Mouse (Mus musculus) adrenal gland, postnatal 4 days (tissue): ENCODE results near the gene Gm20696. TPM values are rescaled to one million over a fixed set of nuclear protein-coding genes. Genes with fewer than 3 reads are reported as not detected.

Source experiments
- DNase-seq, 2 experiments: peaks; one replicate each; pipeline ENCODE4 v3.0.0; 2021 to 2022; ENCODE audit warnings: low spot score in 2 of 2, mixed read lengths in 2 of 2
- total RNA-seq, 2 experiments: library from RNA; stranded (reverse); gene quantifications; 2 replicates each; pipeline ENCODE4 v1.2.3; 2021

Gm20696 gene
- total RNA-seq, 2 experiments from 2014 or later, result 6.2 to 6.8 TPM

DNA sequence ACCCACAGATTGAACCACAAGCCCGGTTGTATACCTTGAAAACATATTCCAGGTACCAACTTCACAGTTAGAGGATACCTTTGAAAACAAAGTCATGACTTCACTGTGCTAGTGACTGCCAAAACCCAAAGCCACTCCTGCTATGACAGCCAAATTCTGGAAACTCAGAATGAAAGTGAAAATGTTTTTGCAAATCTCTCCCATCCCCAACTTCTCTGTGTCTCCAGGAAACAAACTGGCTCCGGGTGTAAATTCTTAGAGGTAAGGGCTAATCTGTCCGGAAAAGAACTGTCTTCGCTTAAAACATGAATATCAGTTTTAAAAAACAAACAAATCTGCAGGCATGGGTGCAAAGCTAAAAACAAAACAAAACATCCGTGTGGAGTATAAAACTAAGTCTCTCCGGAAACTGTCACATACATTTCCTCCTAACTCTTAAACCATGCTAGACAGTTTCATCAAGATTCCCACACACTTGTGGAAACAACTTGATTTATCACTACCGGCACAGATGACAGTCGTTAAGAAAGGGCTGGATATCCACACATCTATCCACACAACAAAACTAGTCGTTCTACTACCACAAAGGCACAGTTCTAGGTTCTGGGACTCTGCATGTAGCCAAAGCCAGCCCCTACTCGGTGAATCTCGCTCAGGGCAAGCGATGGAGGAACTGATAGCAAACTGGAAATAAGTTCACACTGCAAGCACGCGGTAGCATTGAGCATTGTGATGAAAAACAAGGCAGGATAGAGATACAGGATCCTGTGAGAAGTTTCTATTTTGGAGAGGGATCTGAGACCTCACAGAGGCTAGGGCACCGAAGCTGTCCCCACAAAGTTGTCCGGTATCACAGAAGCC, 910 bp downstream of the Gm20696 start:
- no peak for DNase-seq

DNA sequence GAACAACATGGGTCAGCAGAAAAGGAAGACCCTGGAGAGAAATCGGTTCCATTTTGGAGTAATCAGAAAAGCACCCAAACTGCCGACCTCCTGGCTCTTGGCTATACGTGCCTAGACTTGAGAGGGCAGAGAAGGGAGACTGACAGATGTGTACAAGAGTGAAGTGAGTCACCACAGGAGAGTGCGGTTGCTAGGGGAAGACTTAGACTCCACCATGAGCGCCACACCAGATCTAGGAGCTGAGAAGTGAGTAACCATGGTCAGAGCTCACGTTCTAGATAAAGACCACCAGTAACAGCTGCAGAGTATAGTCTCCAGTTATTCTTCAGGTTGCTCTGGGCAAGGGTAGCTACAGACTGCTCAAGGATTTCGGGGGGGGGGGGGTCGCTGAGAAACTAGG, 3.4 kb downstream of the Gm20696 start:
- no peak for DNase-seq

DNA sequence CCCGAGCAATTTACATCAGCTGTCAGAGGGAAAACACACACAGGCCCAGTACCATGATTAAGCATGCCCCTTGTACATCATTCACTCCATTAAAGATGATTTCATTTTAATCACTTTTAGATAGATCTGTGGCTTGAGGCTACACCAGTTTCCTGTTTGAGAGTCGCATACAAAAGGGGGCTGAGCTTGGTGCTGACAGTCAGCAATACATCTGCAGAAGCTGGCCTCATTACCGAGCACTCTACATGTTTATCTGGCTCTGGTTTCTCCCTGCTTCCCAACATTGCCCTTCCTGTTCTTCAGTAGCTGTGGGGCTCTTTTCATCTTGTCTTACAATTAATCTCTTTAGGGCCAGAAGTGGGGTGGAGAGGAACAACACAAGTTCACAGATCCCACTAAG, 6.2 kb downstream of the Gm20696 start:
- no peak for DNase-seq

DNA sequence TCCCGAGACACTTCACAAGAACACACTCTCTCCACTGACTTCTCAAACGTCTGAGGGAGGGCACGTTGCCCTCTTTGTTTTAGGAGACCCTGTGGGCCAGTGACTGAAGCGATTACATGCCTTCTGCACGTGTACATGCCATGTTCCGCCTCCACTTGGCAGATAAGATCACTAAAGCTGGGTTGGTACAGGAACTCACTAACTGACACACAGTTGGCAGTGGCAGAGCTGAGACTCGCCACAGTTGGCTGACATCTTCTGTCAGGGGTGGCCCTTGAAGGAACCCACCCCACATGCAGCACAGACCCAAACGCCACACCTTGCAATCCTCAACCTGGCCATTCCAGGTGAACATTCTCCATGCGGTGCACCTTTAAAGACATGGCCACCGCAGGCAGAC, 8.0 kb downstream of the Gm20696 start:
- DNase-seq, result no peak

DNA sequence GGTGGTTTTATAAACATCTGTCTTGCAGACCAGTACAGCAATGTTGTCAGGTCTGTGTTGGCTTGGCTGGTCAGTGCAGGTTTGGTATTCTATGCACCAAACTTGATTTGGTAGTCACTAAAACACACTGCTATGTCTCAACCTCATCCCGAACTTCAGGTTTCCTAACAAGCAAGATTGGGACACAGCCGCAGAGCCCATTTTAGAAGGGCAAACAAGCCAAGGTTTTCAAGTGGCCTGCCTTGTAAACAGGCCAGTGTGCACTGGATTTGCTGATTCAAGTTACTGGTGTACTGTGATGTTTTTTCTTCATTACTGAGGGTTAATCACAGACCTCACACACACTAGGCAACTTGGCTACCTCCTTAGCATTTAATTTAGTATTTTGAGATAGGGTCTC, 10.5 kb downstream of the Gm20696 start:
- DNase-seq, result no peak

DNA sequence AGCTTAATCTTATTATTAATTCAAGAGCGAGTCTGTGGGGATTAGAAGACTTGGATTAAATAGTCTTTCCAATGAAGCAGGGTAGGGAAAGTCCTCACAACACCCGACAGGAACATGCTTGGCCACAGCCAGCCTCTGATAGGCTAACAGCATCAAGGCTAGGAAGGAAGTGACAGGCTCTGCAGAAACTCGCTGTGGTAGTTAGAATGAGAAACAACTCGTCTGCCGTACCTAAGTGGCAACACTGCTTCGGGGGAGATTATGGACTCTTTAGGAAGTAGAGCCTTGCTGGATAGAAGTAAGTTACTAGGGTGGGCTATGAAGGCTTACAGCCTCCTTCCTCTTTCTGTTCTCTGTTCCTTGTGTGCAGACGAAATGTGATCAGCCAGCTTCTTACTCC, 11.1 kb downstream of the Gm20696 start:
- DNase-seq, result no peak

DNA sequence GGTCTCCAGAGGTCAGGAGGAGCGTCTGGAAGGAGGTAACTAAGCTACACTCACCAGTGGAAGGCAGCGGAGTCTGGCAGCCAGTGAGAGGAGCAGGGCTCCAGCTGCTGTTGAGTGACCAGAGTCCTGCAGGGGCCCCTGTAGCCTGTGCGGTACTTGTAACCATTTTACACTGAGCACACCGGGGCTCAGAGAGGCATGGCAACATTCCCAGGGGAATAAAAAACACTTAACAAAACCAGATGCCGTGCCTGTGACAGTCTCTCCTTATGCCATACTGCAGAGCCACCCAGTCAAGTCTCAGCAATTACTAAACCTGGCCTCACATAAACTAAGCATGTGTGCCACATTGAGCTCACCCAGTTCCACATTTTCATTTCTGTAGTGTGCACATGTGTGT, 12.3 kb downstream of the Gm20696 start:
- no peak for DNase-seq

DNA sequence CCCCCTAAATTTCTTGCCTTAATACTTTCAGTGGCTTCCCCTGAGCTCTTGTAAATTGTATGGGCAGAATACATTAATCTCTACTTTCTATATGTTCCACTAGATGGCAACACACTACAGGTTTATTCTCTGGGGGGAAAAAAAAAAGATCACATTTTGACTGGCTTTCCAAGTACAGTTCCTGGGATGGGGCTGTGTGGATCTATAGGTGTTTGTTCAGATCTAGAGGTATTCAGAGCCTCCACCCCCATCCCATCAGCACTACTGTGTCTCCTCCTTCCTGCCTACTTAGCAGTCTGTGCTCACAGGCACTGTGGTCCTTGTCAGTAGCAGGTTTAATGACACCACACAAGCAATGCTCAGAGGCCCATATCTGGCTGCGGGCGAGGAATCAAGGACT, 14.3 kb downstream of the Gm20696 start:
- DNase-seq, result no peak

DNA sequence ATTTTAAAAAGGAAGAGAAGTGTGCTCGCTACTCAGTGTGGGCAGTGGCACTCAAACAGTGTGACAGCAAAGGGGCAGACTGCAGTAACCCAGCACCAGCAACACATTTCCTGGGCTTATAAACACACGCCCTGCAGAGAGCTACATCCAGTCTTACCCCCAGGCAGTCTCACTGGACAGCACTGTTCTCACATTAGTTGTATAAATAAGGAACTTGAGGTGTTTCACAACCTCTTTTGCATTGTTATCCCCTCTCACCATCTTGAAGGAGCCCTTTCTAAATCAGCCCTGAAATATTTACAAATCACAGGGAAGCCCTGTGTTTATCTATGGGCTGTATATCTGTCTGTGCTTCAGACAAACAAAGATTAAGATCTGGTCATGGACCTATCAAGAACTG, 17.3 kb downstream of the Gm20696 start:
- no peak for DNase-seq

DNA sequence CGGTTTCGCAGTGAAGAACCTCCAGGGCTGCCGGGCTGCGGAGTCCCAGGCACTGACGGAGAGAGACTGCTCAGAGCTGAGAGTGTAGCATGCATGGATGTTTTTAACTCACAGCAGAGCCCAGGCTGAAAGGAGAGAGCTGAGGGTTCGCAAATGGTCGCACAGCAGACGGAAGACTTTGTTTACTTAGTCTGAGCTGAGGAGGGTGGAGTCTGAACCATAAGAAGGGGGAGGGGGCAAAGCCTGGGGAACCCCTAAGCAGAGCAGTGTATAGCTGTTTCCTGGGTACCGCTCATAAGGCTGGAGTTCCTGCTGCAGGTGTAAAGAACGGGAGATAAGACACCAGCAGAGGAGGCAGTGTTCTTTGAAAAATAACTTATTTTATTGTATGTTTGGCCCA, 20.3 kb downstream of the Gm20696 start:
- no peak for DNase-seq

DNA sequence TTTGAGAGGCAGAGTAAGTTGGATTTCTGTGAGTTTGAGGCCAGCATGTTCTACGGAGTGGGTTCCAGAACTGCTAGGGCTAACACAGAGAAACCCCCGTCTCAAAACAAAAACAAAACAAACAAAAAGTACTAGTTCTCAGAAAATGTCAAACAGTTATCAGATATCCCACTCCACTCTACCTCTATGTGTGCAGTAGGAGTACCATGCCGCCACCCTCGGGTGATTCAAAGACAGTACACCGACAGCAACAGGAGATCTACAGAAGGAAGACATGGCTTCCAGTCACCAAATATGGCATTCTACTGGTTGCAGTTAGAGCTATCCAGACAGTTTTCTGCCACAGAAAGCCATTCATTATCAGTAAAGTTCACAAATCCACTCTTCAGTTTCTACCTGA, 21.7 kb downstream of the Gm20696 start:
- DNase-seq, result no peak

DNA sequence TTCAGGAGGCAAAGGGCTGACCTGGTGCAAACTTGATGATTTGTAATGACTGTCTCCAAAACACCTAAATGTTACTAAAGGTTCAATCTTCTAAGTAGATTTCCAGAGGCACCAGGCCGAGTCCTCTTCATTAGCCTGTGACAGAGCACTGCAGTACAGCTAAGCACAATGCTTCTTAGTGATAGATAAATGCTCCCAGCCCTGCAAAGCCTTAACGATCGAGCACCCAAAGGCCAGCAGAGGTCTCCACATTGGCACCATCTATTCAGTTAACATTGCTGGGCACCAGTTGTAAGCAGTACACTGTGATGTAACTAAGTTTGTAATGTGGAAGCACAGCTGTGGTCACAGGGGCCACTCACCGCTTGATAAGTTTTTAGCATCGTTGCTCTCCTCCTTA, 22.2 kb downstream of the Gm20696 start:
- no peak for DNase-seq

DNA sequence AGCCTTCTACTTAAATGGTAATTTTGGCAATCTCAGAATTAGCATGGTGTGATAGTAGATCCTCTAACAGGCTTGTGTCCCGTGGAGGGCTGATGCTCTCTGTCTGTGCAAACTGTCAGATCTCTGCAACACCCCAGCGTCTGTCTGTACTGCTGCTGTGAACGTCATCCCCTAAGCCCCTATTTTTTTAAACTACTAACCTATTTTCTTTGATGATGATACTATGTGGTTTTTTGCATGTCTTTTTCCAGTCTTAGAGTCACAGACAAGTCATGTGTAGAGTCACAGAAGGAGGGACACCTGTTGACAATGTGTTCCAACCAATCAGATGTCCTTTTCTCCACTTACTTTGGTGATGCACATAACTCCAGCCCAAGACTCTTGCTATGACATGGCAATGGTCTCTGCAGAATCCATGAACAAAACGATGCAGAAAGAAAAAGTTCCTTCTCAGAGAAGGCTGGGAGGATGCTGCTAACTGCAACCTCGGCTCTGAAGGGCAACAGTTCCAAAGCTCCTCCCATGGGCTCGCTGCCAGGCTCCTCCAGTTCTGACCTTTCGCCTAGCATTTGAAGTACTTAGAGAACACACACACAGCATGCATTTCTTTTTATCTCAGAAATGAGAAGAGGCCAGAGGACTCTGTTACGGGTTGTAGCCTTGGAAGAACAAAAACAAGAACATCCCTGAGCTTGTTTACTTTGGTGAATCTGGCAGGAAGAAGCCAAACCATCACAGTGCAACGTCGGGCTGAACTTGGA, 23.0 kb downstream of the Gm20696 start:
- peak in 1 of 2 experiments; percentile 35 for DNase-seq

DNA sequence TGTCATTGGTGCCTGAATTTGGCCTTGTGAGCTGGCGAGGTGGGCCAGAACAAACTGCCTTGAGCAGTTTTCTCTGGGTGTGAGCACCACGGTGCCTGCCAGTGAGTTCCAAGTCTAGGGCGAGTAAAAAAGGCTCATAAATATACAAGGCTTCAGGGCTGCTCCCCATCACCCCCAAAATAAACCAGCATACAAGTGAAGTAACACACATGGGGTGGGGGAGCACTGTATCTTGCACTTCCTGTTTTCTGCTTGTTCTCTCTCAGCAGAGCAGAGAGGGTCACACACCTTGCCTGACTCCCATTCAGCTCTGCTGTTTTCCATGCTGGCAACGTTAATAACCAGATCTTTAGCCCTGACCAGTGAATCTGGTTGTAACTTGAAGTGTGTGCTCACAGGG, 29.1 kb downstream of the Gm20696 start:
- DNase-seq, result no peak

DNA sequence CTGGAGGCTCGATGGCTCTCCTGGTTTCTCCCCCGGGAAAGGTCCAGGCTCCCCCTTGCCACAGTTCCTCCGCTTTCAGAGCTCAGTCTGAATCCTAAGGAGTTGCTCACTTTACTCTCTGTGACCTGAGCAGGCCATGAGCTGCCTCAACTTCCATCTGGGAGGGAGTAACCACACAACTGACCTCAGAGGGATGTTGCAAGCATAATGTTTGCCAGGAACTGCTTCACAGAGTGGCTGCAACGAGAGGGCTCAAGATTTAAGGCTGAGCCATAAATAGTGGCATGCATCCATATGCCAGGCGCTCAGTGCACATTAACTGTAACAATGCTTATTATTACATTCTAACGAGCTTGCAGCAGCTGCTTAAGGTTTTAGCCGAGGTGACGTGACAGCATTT, 29.8 kb downstream of the Gm20696 start:
- DNase-seq, result no peak

DNA sequence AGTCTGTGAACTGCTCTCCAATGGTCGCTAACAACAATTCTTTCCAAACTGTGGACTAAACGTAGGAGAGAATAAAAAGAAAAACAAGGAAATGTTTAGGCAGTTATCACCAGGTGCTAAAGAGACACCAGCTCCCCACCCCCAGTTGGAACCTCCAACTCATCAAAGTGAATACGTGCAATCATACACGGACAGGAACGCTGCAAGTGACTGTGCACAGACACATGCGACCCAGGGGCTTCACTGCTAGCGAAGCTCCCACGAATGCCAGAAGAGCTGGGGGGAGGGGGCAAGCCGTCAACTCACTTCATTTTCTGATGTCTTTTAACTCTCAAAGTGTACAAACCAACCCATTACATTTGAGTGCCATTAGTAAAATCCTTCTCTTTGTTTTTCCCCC, 30.5 kb downstream of the Gm20696 start:
- DNase-seq, result no peak

DNA sequence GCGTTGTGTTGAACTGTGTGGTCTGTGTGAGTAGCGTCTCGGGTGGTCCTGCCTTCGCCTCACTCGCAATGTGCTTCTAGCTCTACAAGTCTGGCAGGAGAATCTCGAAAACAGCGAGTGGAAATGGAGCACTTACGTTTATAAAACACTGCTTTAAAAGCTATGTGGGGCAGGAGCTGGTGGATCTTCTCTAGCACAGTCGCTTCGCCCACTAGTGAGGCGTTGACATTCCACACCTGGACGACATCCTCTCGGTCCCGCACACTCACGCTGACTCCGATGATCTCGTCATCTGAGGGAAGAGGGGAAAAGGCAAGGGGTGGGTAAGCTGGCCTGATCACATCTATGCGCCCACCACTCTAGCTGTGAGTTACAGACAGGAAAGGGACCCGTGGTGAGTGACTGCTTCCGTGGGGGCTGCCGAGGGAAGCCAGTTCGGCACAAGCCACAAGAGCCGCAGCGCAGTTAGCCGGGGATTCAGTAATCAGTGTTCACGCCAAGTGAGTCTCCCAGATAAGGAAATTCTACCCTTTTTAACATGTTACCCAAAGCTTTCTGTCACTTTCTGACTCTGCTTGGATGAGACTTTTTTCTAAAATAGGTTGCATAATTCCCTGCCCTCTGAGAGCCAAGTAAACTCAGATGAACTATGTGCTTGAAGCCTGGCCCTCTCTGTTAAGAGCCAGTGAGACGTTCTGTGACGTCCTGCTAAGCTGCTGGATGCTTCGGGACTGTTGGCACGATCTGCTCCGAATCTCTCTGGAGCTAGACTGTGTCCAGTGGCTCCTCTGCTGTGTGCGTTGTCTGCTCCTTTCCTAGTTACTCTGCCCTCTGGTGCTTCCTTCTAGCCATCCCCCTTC, 34.2 kb downstream of the Gm20696 start:
- DNase-seq, result no peak

DNA sequence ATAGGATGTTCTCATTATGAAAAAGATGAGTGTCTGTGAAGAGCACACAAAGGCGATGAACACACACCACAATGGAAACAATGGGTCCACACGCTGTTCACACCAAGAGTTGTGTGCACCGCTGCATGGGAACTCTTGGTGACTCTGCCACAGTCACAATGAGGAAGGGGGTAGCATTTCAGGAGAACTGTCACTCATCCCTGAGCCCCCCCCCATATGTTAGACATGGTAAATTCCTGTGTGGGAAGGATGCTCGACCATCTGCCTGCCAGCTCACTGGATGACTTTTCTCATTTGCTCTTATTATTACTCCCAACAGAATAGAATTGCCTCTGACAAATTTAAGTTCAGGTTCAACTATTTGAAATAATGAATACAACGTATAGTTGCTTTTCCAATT, 35.0 kb downstream of the Gm20696 start:
- no peak for DNase-seq

DNA sequence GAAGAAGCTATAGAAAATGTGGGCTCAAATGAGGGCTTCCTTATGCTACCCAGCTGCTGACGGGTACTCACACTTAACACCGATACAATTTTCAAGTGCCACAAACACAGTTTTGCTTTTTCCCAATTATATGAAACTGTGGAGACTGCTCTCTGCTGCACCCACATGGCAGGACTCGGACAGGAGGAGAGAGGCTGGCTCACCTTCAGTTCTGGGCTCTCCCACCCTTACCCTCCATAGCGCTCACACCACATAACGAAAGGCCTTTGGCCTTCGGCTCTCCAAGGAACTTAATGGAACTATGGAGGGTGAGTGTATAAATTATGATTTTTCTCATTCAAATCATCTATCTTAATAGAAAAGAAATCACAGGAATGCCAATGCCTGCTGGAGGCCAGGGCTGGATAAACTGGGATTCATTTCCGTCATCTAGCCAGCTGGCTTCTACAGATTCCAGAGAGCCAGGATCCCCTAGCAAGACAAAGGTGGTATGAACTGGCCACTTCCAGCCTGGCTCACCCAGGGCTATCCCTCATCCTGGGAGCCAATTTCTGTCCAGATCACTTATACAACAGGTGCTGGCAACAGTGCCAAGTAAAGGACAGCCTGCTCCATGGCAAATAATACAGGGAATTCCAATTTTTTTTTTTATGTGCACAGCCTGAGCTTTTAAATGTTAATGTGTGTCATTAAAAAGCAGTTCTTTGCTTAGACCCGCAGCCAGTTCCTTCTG, 36.7 kb downstream of the Gm20696 start:
- DNase-seq, result no peak

DNA sequence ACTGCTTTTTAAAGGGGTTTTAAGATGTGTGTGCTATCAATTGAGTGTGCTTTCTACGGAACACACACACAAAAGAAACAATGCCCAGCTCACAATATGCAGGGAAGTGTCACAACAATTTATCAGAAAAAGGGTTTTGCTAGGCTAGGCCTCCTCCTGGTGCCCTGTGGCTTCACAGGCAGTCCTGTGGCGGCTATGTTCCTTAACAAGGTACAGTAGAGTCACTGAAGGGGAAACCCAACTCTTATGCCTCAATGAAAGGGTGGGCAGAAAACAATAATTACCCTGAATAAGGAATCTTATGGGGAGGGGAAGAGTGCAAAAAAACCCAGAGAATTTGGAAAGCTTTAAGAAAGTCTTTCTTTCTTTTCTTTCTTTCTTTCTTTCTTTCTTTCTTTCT, 40.2 kb downstream of the Gm20696 start:
- DNase-seq, result no peak

DNA sequence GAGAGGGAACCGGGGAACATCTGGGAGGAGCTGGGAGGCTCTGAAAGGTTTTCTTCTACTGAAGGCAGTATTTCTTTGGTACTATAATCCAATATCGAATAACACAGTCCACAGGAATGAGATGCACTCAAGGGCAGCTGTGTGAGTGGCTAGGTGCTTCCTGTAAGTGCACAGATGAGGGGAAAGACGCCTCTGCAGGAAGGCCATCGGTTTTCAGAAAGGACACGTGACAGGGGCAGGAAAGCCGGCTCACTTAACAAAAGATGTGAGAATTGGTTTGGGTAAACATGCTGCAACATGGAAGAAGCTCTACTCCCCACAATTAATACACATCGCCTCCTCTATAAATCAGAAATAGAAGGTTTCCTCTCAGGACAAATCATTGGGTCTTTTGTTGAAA, 40.8 kb downstream of the Gm20696 start:
- DNase-seq, result no peak
